Mouse (Mus musculus): ENCODE measurements around the gene Smim23. TPM values are rescaled to one million over a fixed set of nuclear protein-coding genes. Genes with fewer than 3 reads are reported as not detected.

The Smim23 gene
- polyA plus RNA-seq, 1 experiment from 2014 or later, result not detected

- H3K4me3 ChIP-seq, result no peak overlapping the region
- peaks cover 31% of the 10 kb centered on the region for H3K4me1 ChIP-seq
- 17% methylated on average over 2 of the region's 2 CpGs for WGBS
- H3K4me2 ChIP-seq (replicated peaks), result no peak overlapping the region
- H3K9me3 ChIP-seq, result no peaks in the 10 kb centered on the region
- no peak for ATAC-seq (ENCODE audit: low FRiP score, low read depth)
- no peak overlapping the region for H3K27ac ChIP-seq
- H3K9ac ChIP-seq, result no peak overlapping the region
- H3K36me3 ChIP-seq, result no peaks in the 10 kb centered on the region
- 0 out of 2 replicates have a peak, but pooled peaks cover 2% of the 10 kb centered on the region for H3K27me3 ChIP-seq
These were observed 18.4 kb downstream of the Smim23 start for GRCm38 (mm10) chr11:32805958-32806357.

GRCm38 (mm10) chr11:32803658-32804057 lies 20.7 kb downstream of the Smim23 start:
- Histone ChIP-seq H3K4me1 (peaks cover 35% of the 10 kb centered on the region), H3K27ac (no peak overlapping the region), H3K4me3 (no peak overlapping the region), H3K9ac (no peak overlapping the region), H3K4me2 (replicated peaks) (no peak overlapping the region), H3K36me3 (no peaks in the 10 kb centered on the region), H3K27me3 (0 out of 2 replicates have a peak, but pooled peaks cover under 1% of the 10 kb centered on the region), H3K9me3 (no peaks in the 10 kb centered on the region)
- no peak for ATAC-seq (ENCODE audit: low FRiP score, low read depth)
- WGBS, result 35% methylated on average over 4 of the region's 4 CpGs

- H3K4me1 ChIP-seq, result peaks cover 45% of the 10 kb centered on the region
- H3K9ac ChIP-seq, result no peak overlapping the region
- H3K27me3 ChIP-seq, result no peaks in the 10 kb centered on the region
- no peaks in the 10 kb centered on the region for H3K36me3 ChIP-seq
- WGBS, result 56% methylated on average over 6 of the region's 6 CpGs
- H3K9me3 ChIP-seq, result no peaks in the 10 kb centered on the region
- no peak overlapping the region for H3K4me2 ChIP-seq (replicated peaks)
- peak overlapping the region; percentile 61; the same call in 1 of the 2 replicates for H3K27ac ChIP-seq
- no peak overlapping the region for H3K4me3 ChIP-seq
- ATAC-seq (ENCODE audit: low FRiP score, low read depth), result no peak
These were observed 22.7 kb downstream of the Smim23 start for GRCm38 (mm10) chr11:32801715-32802114.

- Histone ChIP-seq H3K9ac (no peak overlapping the region), H3K4me3 (no peak overlapping the region), H3K9me3 (no peaks in the 10 kb centered on the region), H3K27ac (peak overlapping the region; percentile 55; the same call in 1 of the 2 replicates), H3K4me2 (replicated peaks) (no peak overlapping the region; the same call in 1 of the 2 replicates), H3K27me3 (no peaks in the 10 kb centered on the region), H3K4me1 (peaks cover 45% of the 10 kb centered on the region), H3K36me3 (no peaks in the 10 kb centered on the region)
- 7% methylated on average over 7 of the region's 7 CpGs for WGBS
- ATAC-seq (ENCODE audit: low FRiP score, low read depth), result peak; percentile 51
These were observed 23.5 kb downstream of the Smim23 start for GRCm38 (mm10) chr11:32800929-32801375.

GRCm38 (mm10) chr11:32798445-32798844 lies 26.0 kb downstream of the Smim23 start:
- Histone ChIP-seq H3K27me3 (no peaks in the 10 kb centered on the region), H3K27ac (peak overlapping the region; percentile 29; the same call in 1 of the 2 replicates), H3K36me3 (no peaks in the 10 kb centered on the region), H3K4me1 (peaks cover 55% of the 10 kb centered on the region), H3K4me2 (replicated peaks) (no peak overlapping the region), H3K9me3 (no peaks in the 10 kb centered on the region), H3K9ac (no peak overlapping the region), H3K4me3 (no peak overlapping the region)
- 17% methylated on average over 4 of the region's 4 CpGs for WGBS
- ATAC-seq (ENCODE audit: low FRiP score, low read depth), result peak; percentile 79

- H3K4me3 ChIP-seq, result no peak overlapping the region
- H3K9me3 ChIP-seq, result no peaks in the 10 kb centered on the region
- H3K4me2 ChIP-seq (replicated peaks), result no peak overlapping the region
- no peak overlapping the region for H3K27ac ChIP-seq
- ATAC-seq (ENCODE audit: low FRiP score, low read depth), result no peak
- peaks cover 35% of the 10 kb centered on the region for H3K4me1 ChIP-seq
- H3K9ac ChIP-seq, result no peak overlapping the region
- H3K36me3 ChIP-seq, result no peaks in the 10 kb centered on the region
- 44% methylated on average over 10 of the region's 10 CpGs for WGBS
- H3K27me3 ChIP-seq, result no peaks in the 10 kb centered on the region
These were observed 29.5 kb downstream of the Smim23 start for GRCm38 (mm10) chr11:32794759-32795445.

- Histone ChIP-seq H3K4me1 (peaks cover 8% of the 10 kb centered on the region), H3K9ac (no peak overlapping the region), H3K27ac (no peak overlapping the region), H3K4me3 (no peak overlapping the region), H3K9me3 (no peaks in the 10 kb centered on the region), H3K27me3 (no peaks in the 10 kb centered on the region), H3K4me2 (replicated peaks) (no peak overlapping the region), H3K36me3 (no peaks in the 10 kb centered on the region)
- no peak for ATAC-seq (ENCODE audit: low FRiP score, low read depth)
- 84% methylated on average over 5 of the region's 5 CpGs for WGBS
These were observed 38.2 kb downstream of the Smim23 start for GRCm38 (mm10) chr11:32786201-32786600.

- Histone ChIP-seq H3K4me3 (no peak overlapping the region), H3K4me1 (peaks cover 13% of the 10 kb centered on the region), H3K4me2 (replicated peaks) (no peak overlapping the region), H3K9ac (no peak overlapping the region), H3K9me3 (no peaks in the 10 kb centered on the region), H3K36me3 (no peaks in the 10 kb centered on the region), H3K27me3 (no peaks in the 10 kb centered on the region), H3K27ac (no peak overlapping the region)
- 84% methylated on average over 6 of the region's 6 CpGs for WGBS
- no peak for ATAC-seq (ENCODE audit: low FRiP score, low read depth)
These were observed 38.7 kb downstream of the Smim23 start for GRCm38 (mm10) chr11:32785591-32786147.

- ATAC-seq (ENCODE audit: low FRiP score, low read depth), result no peak
- Histone ChIP-seq H3K36me3 (no peaks in the 10 kb centered on the region), H3K4me1 (peaks cover 28% of the 10 kb centered on the region), H3K4me3 (no peak overlapping the region), H3K27ac (no peak overlapping the region), H3K9me3 (no peaks in the 10 kb centered on the region), H3K9ac (no peak overlapping the region), H3K27me3 (no peaks in the 10 kb centered on the region), H3K4me2 (replicated peaks) (no peak overlapping the region)
- WGBS, result 75% methylated on average over 3 of the region's 3 CpGs
These were observed 41.7 kb downstream of the Smim23 start for GRCm38 (mm10) chr11:32782724-32783123.

- no peak overlapping the region for H3K9ac ChIP-seq
- no peaks in the 10 kb centered on the region for H3K36me3 ChIP-seq
- no peak overlapping the region for H3K27ac ChIP-seq
- no peaks in the 10 kb centered on the region for H3K27me3 ChIP-seq
- H3K9me3 ChIP-seq, result peaks cover under 1% of the 10 kb centered on the region; the same call in 1 of the 2 replicates
- 68% methylated on average over 2 of the region's 2 CpGs for WGBS
- ATAC-seq (ENCODE audit: low FRiP score, low read depth), result no peak
- no peak overlapping the region for H3K4me2 ChIP-seq (replicated peaks)
- no peak overlapping the region for H3K4me3 ChIP-seq
- H3K4me1 ChIP-seq, result peaks cover 29% of the 10 kb centered on the region
These were observed 42.6 kb downstream of the Smim23 start for GRCm38 (mm10) chr11:32781633-32782404.

- Histone ChIP-seq H3K27me3 (no peaks in the 10 kb centered on the region), H3K36me3 (no peaks in the 10 kb centered on the region), H3K9ac (no peak overlapping the region), H3K27ac (0 out of 2 replicates have a peak overlapping the region, but pooled peaks have one; percentile 7), H3K4me3 (no peak overlapping the region), H3K9me3 (peaks cover 6% of the 10 kb centered on the region), H3K4me2 (replicated peaks) (0 out of 2 replicates have a peak overlapping the region, but pooled peaks have one; percentile 3), H3K4me1 (peaks cover 29% of the 10 kb centered on the region)
- 39% methylated on average over 11 of the region's 11 CpGs for WGBS
- ATAC-seq (ENCODE audit: low FRiP score, low read depth), result peak; percentile 49; the same call in 1 of the 2 replicates
These were observed 43.5 kb downstream of the Smim23 start for GRCm38 (mm10) chr11:32780747-32781536.
